Mouse (Mus musculus): ENCODE measurements around the gene Rin3. TPM values are rescaled to one million over a fixed set of nuclear protein-coding genes. Genes with fewer than 3 reads are reported as not detected.

Rin3 gene
- polyA plus RNA-seq, 1 experiment from 2014 or later: 3.5 TPM

DNA sequence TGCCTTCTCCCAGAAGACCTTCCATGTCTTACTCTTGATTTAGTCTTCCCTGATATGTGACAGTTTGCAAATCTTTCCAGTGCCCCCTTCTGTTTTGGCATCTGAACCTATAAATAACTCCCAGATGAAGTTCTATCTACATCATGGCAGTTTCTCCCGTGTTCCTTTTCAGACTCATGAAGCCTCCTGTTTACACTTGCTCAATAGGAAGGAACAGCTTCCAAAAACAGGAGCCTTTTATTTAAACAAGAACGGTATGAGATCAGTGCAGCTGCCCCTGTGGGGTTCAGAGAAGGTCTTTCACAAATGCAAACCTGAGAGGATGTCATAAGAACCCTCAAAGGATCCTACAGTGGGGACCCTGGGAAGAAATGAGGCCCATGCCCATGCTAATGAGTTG is 59.3 kb downstream of the Rin3 start:
- H3K4me1 ChIP-seq (ENCODE audit: control insufficient read depth, insufficient read depth, low read length): no peaks in the 10 kb centered on the region
- 71% methylated on average over 2 of the region's 2 CpGs for WGBS
- no peak for DNase-seq
- no peaks in the 10 kb centered on the region for H3K27me3 ChIP-seq (ENCODE audit: control insufficient read depth, insufficient read depth, low read length)
- no peak overlapping the region for H3K9ac ChIP-seq (replicated peaks; ENCODE audit: low read length)
- no peak overlapping the region for H3K27ac ChIP-seq (replicated peaks; ENCODE audit: low read depth, low read length)
- no peaks in the 10 kb centered on the region for H3K36me3 ChIP-seq (ENCODE audit: control insufficient read depth, insufficient read depth, low read length)
- H3K4me3 ChIP-seq (replicated peaks; ENCODE audit: low read depth, low read length): no peak overlapping the region
- ATAC-seq (ENCODE audit: low FRiP score, low TSS enrichment): no peak
- H3K4me2 ChIP-seq (ENCODE audit: low read length): no peak overlapping the region
- H3K9me3 ChIP-seq (ENCODE audit: control insufficient read depth, low read length): no peaks in the 10 kb centered on the region

DNA sequence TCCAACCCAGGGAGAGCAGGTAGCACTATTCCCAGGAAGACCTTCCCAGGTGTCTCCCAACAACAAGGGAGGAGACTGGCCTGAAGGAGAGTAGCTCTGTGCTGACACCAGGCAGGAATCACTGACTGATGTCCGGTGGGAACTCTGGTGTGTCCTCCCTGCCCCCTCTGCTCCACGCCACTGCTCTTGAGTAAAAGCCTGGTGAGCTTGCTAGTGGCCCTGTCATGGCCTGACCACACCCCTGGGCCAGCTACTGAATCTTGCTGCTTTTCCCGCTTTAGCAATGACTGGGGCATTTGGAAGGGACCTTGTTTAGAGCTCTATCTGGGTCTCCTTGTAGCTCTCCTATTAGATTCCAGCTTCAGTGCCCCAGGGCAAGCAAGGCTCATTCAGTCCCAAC is 59.8 kb downstream of the Rin3 start:
- no peaks in the 10 kb centered on the region for H3K27me3 ChIP-seq (ENCODE audit: control insufficient read depth, insufficient read depth, low read length)
- WGBS: 52% methylated on average over 3 of the region's 3 CpGs
- H3K4me3 ChIP-seq (replicated peaks; ENCODE audit: low read depth, low read length): no peak overlapping the region
- no peaks in the 10 kb centered on the region for H3K9me3 ChIP-seq (ENCODE audit: control insufficient read depth, low read length)
- no peaks in the 10 kb centered on the region for H3K4me1 ChIP-seq (ENCODE audit: control insufficient read depth, insufficient read depth, low read length)
- H3K4me2 ChIP-seq (ENCODE audit: low read length): no peak overlapping the region
- DNase-seq (no peak), ATAC-seq (ENCODE audit: low FRiP score, low TSS enrichment) (no peak)
- H3K27ac ChIP-seq (replicated peaks; ENCODE audit: low read depth, low read length): no peak overlapping the region
- no peaks in the 10 kb centered on the region for H3K36me3 ChIP-seq (ENCODE audit: control insufficient read depth, insufficient read depth, low read length)
- H3K9ac ChIP-seq (replicated peaks; ENCODE audit: low read length): no peak overlapping the region

DNA sequence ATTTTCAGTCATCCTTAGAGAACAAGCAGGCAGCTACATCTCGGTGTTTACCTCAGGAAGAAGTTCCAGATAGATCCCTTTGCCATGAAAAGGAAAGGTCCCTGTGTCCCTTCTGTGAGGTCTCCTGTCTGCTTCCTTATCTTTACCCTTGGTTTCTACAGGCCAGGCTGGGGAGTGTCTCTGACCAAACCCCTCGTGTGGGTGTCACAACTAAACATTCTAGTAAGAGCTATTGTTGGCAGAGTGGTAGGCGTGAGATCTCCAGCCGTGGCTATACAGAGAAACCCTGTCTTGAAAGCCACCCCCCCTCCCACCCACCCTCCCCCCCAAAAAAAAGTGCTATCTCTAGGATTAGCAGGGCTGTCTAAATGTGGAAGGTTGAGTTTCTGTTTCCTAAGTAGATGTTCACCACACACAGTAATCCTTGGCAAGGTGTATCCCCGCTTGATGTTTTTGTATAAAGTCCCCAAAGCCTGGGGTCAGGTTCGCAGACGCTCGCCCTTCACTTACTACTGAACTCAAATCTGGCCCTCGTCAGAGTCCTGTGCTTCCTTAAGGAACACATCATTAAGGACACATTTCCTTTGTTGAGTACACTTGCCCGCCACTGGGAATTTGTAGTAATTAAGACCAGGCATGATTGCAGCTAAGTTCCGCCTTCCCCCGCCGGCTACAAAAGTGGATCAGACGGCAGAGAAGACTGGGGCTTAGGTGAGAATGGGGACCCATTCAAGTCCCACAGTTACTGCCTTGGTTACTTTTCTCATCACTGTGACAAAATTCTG is 62.4 kb downstream of the Rin3 start:
- no peak for DNase-seq
- Histone ChIP-seq H3K4me2 (ENCODE audit: low read length) (no peak overlapping the region), H3K27ac (replicated peaks; ENCODE audit: low read depth, low read length) (no peak overlapping the region), H3K36me3 (ENCODE audit: control insufficient read depth, insufficient read depth, low read length) (no peaks in the 10 kb centered on the region), H3K9ac (replicated peaks; ENCODE audit: low read length) (no peak overlapping the region), H3K4me1 (ENCODE audit: control insufficient read depth, insufficient read depth, low read length) (no peaks in the 10 kb centered on the region), H3K9me3 (ENCODE audit: control insufficient read depth, low read length) (no peaks in the 10 kb centered on the region), H3K27me3 (ENCODE audit: control insufficient read depth, insufficient read depth, low read length) (no peaks in the 10 kb centered on the region), H3K4me3 (replicated peaks; ENCODE audit: low read depth, low read length) (no peak overlapping the region)
- ATAC-seq (ENCODE audit: low FRiP score, low TSS enrichment): no peak
- WGBS: 82% methylated on average over 14 of the region's 14 CpGs

DNA sequence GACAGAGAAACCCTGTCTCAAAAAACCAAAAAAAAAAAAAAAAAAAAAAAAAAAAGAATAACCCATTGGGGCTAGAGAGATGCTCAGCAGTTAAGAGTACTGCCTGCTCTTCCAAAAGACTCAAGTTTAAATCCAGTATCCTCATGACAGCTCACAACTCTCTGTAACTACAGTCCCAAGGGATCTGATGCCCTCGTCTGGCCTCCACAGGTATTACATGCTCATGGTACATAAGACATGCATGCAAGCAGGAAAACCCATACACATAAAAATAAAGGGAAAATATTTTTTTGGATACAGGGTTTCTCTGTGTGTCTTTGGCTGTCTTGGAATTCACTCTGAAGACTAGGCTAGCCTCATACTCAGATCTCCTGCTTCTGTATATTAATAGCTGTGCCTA is 63.7 kb downstream of the Rin3 start:
- no peaks in the 10 kb centered on the region for H3K9me3 ChIP-seq (ENCODE audit: control insufficient read depth, low read length)
- no peak overlapping the region for H3K4me3 ChIP-seq (replicated peaks; ENCODE audit: low read depth, low read length)
- WGBS: 5% methylated on average over 1 of the region's 1 CpGs
- H3K27me3 ChIP-seq (ENCODE audit: control insufficient read depth, insufficient read depth, low read length): no peaks in the 10 kb centered on the region
- no peak overlapping the region for H3K9ac ChIP-seq (replicated peaks; ENCODE audit: low read length)
- ATAC-seq (ENCODE audit: low FRiP score, low TSS enrichment) (no peak), DNase-seq (peak; percentile 66)
- H3K27ac ChIP-seq (replicated peaks; ENCODE audit: low read depth, low read length): no peak overlapping the region
- H3K4me1 ChIP-seq (ENCODE audit: control insufficient read depth, insufficient read depth, low read length): no peaks in the 10 kb centered on the region
- H3K4me2 ChIP-seq (ENCODE audit: low read length): no peak overlapping the region
- no peaks in the 10 kb centered on the region for H3K36me3 ChIP-seq (ENCODE audit: control insufficient read depth, insufficient read depth, low read length)

DNA sequence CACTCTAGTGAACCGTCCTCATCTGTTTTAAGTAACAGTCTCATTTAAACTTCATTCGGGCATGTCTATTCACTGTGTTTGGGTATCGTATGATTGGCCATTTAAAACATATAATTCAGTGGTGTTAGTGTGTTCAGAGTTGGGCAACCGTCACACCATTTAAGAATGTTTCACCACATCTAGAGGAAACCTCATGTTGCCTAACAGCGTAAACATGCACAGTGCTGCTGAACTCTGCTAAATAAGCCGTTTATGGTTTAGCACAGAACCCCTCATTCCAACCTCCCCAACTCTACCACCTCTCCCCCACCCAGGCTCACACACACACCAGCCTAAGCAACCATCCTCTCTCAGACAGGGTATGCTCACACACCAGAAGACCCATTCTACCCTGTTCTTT is 65.6 kb downstream of the Rin3 start:
- Histone ChIP-seq H3K27me3 (ENCODE audit: control insufficient read depth, insufficient read depth, low read length) (no peaks in the 10 kb centered on the region), H3K4me3 (replicated peaks; ENCODE audit: low read depth, low read length) (no peak overlapping the region), H3K9ac (replicated peaks; ENCODE audit: low read length) (no peak overlapping the region), H3K36me3 (ENCODE audit: control insufficient read depth, insufficient read depth, low read length) (no peaks in the 10 kb centered on the region), H3K4me1 (ENCODE audit: control insufficient read depth, insufficient read depth, low read length) (no peaks in the 10 kb centered on the region), H3K27ac (replicated peaks; ENCODE audit: low read depth, low read length) (no peak overlapping the region), H3K9me3 (ENCODE audit: control insufficient read depth, low read length) (no peaks in the 10 kb centered on the region), H3K4me2 (ENCODE audit: low read length) (no peak overlapping the region)
- WGBS: 93% methylated on average over 6 of the region's 6 CpGs
- ATAC-seq (ENCODE audit: low FRiP score, low TSS enrichment) (no peak), DNase-seq (no peak)

DNA sequence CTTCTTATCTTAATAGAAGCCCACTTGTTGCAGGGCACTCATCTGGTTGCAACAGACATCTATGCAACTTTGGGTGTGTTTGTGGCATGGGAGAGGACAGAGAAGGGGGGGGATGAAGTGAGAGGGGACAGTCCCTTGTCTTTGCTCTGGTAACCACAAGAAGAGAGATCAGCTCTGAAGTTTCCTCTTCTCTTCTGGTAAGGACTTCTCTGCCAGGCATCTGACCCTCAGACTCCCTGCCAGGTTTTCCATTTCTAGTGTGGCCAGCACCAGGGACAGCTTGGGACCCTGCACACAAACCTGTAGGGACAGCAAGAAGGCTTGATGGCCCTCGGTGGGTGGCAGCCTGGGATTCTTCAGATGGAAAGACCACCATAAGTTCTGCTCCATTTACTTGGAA is 68.1 kb downstream of the Rin3 start:
- H3K36me3 ChIP-seq (ENCODE audit: control insufficient read depth, insufficient read depth, low read length): no peaks in the 10 kb centered on the region
- H3K9ac ChIP-seq (replicated peaks; ENCODE audit: low read length): no peak overlapping the region
- no peaks in the 10 kb centered on the region for H3K4me1 ChIP-seq (ENCODE audit: control insufficient read depth, insufficient read depth, low read length)
- no peaks in the 10 kb centered on the region for H3K9me3 ChIP-seq (ENCODE audit: control insufficient read depth, low read length)
- H3K27me3 ChIP-seq (ENCODE audit: control insufficient read depth, insufficient read depth, low read length): no peaks in the 10 kb centered on the region
- no peak overlapping the region for H3K27ac ChIP-seq (replicated peaks; ENCODE audit: low read depth, low read length)
- H3K4me2 ChIP-seq (ENCODE audit: low read length): no peak overlapping the region
- ATAC-seq (ENCODE audit: low FRiP score, low TSS enrichment) (no peak), DNase-seq (no peak)
- H3K4me3 ChIP-seq (replicated peaks; ENCODE audit: low read depth, low read length): no peak overlapping the region
- 95% methylated on average over 1 of the region's 1 CpGs for WGBS

DNA sequence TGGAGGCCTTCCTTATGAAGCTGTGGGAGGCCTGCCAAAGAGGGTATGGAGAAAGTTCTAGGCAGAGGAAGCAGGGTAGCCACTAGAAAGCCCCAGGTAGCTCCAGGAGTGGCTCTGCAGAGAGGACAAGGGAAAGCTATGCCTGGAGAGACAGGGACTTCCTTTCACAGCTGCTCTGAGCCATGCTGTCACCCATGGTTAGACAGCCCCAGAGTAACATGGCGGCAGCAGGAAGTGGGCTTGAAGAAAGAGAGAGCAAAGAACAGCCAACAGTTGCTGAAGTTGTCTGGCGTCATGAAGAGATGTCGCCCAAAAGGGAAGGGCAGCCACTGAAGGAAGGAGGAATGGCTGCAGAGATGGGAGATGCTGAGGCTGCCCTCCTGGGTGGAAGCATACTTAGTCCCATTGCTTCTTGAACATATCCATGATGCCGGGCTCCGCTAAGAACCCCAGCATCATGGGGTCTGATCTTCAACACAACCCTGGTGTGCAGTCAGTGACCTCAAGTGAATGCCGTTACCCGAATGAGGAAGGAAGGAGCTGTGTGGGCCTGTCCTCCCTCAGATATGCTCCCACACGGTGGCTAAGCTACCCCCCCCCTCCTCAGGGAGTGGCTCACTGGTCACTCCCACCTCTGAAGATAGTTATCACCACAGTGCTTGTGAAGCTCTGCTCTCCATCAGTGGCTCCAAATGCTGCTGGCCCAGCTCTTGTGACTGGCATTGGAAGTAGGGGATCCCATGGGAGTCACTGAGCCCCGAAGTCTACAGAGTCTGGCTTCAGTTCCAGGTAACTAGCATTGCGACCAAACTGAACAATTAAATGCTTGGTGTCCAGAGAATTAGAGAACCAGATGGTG is 71.5 kb downstream of the Rin3 start:
- ATAC-seq (ENCODE audit: low FRiP score, low TSS enrichment): no peak
- Histone ChIP-seq H3K27ac (replicated peaks; ENCODE audit: low read depth, low read length) (no peak overlapping the region), H3K9ac (replicated peaks; ENCODE audit: low read length) (no peak overlapping the region), H3K4me2 (ENCODE audit: low read length) (no peak overlapping the region), H3K36me3 (ENCODE audit: control insufficient read depth, insufficient read depth, low read length) (no peaks in the 10 kb centered on the region), H3K4me3 (replicated peaks; ENCODE audit: low read depth, low read length) (no peak overlapping the region), H3K4me1 (ENCODE audit: control insufficient read depth, insufficient read depth, low read length) (no peaks in the 10 kb centered on the region), H3K9me3 (ENCODE audit: control insufficient read depth, low read length) (no peaks in the 10 kb centered on the region), H3K27me3 (ENCODE audit: control insufficient read depth, insufficient read depth, low read length) (no peaks in the 10 kb centered on the region)
- WGBS: 83% methylated on average over 10 of the region's 10 CpGs
- no peak for DNase-seq

DNA sequence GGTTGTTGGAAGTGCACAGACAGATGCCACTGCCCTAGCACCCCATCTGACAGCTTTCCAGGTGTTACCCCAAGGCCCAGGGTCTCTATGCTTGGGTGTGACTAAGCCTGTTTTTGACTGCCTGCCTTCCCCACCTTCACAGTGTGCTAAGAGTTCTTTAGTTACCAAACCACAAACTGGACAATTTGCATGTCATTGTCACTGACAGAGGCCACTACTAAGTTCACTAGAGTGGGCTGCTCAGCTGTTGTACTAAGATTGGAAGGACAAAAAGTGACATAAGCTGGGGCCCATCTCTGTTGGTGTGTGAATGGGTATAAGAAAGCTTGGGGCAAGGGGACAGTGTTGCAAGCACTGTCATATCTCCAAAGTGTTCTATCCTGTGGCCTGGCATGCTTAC is 72.9 kb downstream of the Rin3 start:
- H3K36me3 ChIP-seq (ENCODE audit: control insufficient read depth, insufficient read depth, low read length): no peaks in the 10 kb centered on the region
- no peak overlapping the region for H3K4me2 ChIP-seq (ENCODE audit: low read length)
- DNase-seq (no peak), ATAC-seq (ENCODE audit: low FRiP score, low TSS enrichment) (no peak)
- H3K4me3 ChIP-seq (replicated peaks; ENCODE audit: low read depth, low read length): no peak overlapping the region
- no peak overlapping the region for H3K9ac ChIP-seq (replicated peaks; ENCODE audit: low read length)
- H3K27ac ChIP-seq (replicated peaks; ENCODE audit: low read depth, low read length): no peak overlapping the region
- no peaks in the 10 kb centered on the region for H3K27me3 ChIP-seq (ENCODE audit: control insufficient read depth, insufficient read depth, low read length)
- no peaks in the 10 kb centered on the region for H3K4me1 ChIP-seq (ENCODE audit: control insufficient read depth, insufficient read depth, low read length)
- H3K9me3 ChIP-seq (ENCODE audit: control insufficient read depth, low read length): no peaks in the 10 kb centered on the region

DNA sequence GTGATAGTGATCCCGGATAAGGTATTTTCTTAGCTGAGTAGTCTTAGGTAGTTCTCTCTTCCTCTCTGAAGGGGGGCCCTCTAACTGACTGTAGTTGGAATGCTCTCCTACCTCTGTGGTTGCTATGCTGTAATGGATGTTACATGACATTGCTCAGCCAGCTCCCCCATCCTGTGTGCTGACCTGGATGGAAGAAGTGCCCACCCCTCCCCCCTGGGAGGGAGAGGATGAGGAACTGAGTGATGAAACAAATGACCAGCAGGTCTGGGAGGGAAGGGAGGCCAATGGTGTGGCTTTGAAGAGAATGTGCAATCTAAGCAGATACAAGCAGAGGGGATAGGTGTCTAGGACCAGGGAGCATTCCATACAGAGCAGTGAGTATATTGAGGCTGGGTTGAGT is 73.9 kb downstream of the Rin3 start:
- no peaks in the 10 kb centered on the region for H3K9me3 ChIP-seq (ENCODE audit: control insufficient read depth, low read length)
- no peak overlapping the region for H3K4me2 ChIP-seq (ENCODE audit: low read length)
- H3K27ac ChIP-seq (replicated peaks; ENCODE audit: low read depth, low read length): no peak overlapping the region
- WGBS: 93% methylated on average over 1 of the region's 1 CpGs
- DNase-seq (no peak), ATAC-seq (ENCODE audit: low FRiP score, low TSS enrichment) (no peak)
- no peak overlapping the region for H3K9ac ChIP-seq (replicated peaks; ENCODE audit: low read length)
- no peaks in the 10 kb centered on the region for H3K4me1 ChIP-seq (ENCODE audit: control insufficient read depth, insufficient read depth, low read length)
- no peaks in the 10 kb centered on the region for H3K27me3 ChIP-seq (ENCODE audit: control insufficient read depth, insufficient read depth, low read length)
- H3K36me3 ChIP-seq (ENCODE audit: control insufficient read depth, insufficient read depth, low read length): no peaks in the 10 kb centered on the region
- H3K4me3 ChIP-seq (replicated peaks; ENCODE audit: low read depth, low read length): no peak overlapping the region
